Mouse (Mus musculus): ENCODE results near the gene Tns2.
A peak's percentile ranks its signal among the peaks of the same experiment; 100 is the strongest.
"Not testable (repeated sequence)": the region's sequence is repeated elsewhere in the genome, so short reads cannot be mapped to it uniquely, and the experiment has no call there.

Tns2 gene

GRCm38 (mm10) chr15:102142914-102143912 lies 43.0 kb downstream of the Tns2 start:
- no peak for DNase-seq (ENCODE audit: low spot score)

GRCm38 (mm10) chr15:102144274-102144711 lies 44.1 kb downstream of the Tns2 start, which contains the start of gene Igfbp6:
Gene Igfbp6 (plus strand): TSS chr15:102144362.
- DNase-seq (ENCODE audit: low spot score): no peak

- no peak for DNase-seq (ENCODE audit: low spot score)
Observed at GRCm38 (mm10) chr15:102144726-102145125, 44.5 kb downstream of the Tns2 start.

- no peak for DNase-seq (ENCODE audit: low spot score)
Observed at GRCm38 (mm10) chr15:102145330-102145729, 45.1 kb downstream of the Tns2 start.

- no peak for DNase-seq (ENCODE audit: low spot score)
Observed at GRCm38 (mm10) chr15:102146089-102146488, 45.9 kb downstream of the Tns2 start.

GRCm38 (mm10) chr15:102146882-102147281 lies 46.7 kb downstream of the Tns2 start:
- DNase-seq (ENCODE audit: low spot score): no peak

GRCm38 (mm10) chr15:102147674-102148402 lies 47.6 kb downstream of the Tns2 start:
- no peak for DNase-seq (ENCODE audit: low spot score)

GRCm38 (mm10) chr15:102149561-102149960 lies 49.3 kb downstream of the Tns2 start:
- DNase-seq (ENCODE audit: low spot score): no peak

GRCm38 (mm10) chr15:102150301-102151135 lies 50.3 kb downstream of the Tns2 start, which contains the start of gene Soat2:
Gene Soat2 (plus strand): TSS chr15:102150526.
- peak; percentile 38 for DNase-seq (ENCODE audit: low spot score)

- no peak for DNase-seq (ENCODE audit: low spot score)
Observed at GRCm38 (mm10) chr15:102152646-102153045, 52.4 kb downstream of the Tns2 start.

GRCm38 (mm10) chr15:102155006-102155405 lies 54.8 kb downstream of the Tns2 start:
- not testable (repeated sequence) for DNase-seq (ENCODE audit: low spot score)

- DNase-seq (ENCODE audit: low spot score): no peak
Observed at GRCm38 (mm10) chr15:102156836-102157235, 56.6 kb downstream of the Tns2 start.

GRCm38 (mm10) chr15:102160415-102161060 lies 60.3 kb downstream of the Tns2 start:
- no peak for DNase-seq (ENCODE audit: low spot score)

GRCm38 (mm10) chr15:102163900-102164693 lies 63.9 kb downstream of the Tns2 start:
- no peak for DNase-seq (ENCODE audit: low spot score)

GRCm38 (mm10) chr15:102165468-102166100 lies 65.4 kb downstream of the Tns2 start:
- DNase-seq (ENCODE audit: low spot score): no peak
